1 mouse cellular context compared by ENCODE assay signal in genomic region chr7:141519795-141520194, GRCm38 (mm10).
TF ChIP-seq lines count a peak whose summit lies in the region.

No protein-coding gene starts in this region.

TF ChIP-seq in myocyte, 11 proteins besides CTCF, POLR2A, EP300 and RAD21 (continued from another document):
- no peak for TF ChIP-seq SRF (IDR thresholded peaks at IDR 0.05; ENCODE audit: control insufficient read depth, insufficient read length, low read depth)
- no peak for TF ChIP-seq REST (IDR thresholded peaks at IDR 0.05; ENCODE audit: insufficient read depth, insufficient read length)
- TF ChIP-seq MYOD1 (IDR thresholded peaks at IDR 0.05; ENCODE audit: control insufficient read depth in 1 of 3, insufficient read length in 2 of 3, low read depth in 2 of 3) = peak in 2 of 3 experiments; percentile 52 to 64
- peak; percentile 20 for TF ChIP-seq TCF12 (IDR thresholded peaks at IDR 0.05; ENCODE audit: insufficient read depth, poor library complexity, severe bottlenecking)
- TF ChIP-seq MAX (IDR thresholded peaks at IDR 0.05; ENCODE audit: low read depth) = no peak
